Mouse (Mus musculus): ENCODE results near the gene Nyap1.
"Not testable (repeated sequence)": the region's sequence is repeated elsewhere in the genome, so short reads cannot be mapped to it uniquely, and the experiment has no call there.

Nyap1 gene

DNA sequence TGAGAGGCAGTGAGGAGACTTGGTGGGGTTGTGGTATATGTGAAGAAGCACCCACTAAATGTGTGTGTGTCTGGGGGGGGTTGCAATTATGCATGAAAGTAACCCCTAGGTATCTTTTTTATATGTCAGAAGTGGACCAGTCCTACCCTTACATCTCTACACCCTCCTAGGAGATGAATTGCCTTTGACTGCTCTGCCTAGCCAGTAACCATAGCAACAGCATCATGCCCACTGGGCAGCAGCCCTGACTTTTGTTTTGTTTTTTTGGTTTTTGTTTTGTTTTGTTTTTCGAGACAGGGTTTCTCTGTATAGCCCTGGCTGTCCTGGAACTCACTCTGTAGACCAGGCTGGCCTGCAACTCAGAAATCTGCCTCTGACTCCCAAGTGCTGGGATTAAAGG is 27.1 kb upstream of the Nyap1 start:
- no peak for DNase-seq (ENCODE audit: low spot score in 2 of 2)

DNA sequence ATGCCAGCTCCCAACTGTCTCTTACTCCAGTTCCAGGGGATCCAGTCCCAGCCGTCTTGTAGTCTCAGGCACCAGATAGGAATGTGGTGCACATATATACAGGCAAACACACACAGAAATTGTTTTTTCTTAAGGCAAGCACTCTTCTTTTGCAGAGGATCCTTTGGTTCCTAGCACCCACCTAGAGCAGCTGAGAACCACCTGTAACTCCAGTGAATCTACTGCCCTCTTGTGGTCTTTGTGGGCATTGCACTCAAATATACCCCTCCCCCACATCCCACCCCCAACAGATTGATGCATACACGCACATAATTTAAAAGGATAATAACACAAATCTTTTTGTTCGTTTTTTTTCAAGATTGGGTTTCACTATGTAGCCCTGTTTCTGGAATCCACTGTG is 24.9 kb upstream of the Nyap1 start:
- no peak for DNase-seq (ENCODE audit: low spot score in 2 of 2)

DNA sequence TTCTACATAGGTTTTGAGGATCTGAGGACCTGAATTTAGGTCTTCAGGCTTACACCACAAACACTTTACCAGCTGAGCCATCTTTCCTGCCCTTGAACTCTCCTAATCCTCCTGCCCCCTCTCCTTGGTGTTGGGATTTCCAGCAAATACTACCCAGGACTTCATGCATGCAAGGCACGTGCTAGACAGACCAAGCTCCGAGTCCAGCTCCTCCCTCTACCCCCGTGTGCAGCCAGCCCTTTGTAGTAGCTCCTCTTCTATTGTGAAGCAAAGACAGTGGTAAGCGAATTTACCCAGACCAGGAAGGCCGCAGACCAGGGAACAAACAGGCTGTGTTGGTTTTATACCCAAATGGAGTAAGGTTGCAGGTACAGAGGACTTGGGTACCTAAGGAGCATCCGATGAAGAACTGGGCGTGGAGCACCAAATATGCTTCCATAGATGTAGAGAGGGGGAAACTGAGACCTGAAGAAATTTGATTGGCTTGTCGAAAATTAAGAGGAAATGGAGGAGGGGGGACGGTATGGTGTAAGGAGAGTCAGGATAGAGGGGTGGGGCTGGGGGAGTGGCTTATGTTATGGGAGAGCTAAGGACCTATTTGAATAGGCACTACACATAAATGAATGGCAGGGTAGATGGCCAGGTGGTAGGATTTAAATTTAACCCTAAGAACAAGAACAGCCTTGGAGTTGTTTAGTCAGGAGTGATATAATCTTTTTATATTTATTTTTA is 23.4 kb upstream of the Nyap1 start:
- no peak for DNase-seq (ENCODE audit: low spot score in 2 of 2)

DNA sequence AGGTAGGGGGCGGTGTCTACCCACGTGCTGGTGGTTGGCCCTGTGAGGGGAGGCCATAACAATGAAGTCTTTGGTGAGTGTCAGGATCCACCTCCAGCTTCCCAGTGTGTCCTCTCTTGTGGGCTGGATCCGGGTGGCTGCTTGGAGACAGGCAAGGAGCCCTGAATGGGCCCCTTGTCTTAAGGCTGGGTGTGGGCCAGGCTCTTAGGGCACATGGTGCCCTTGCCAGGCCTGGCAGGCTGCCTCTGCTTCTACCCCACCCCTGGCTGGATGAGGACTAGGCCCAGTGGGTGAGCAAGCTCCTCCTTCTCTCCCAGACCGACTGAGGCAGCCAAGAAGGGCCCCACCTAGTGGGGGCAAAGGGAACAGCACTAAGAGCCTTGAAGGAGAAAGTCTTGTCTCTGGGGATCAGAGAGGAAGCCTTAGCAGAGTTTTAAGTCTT is 18.6 kb upstream of the Nyap1 start:
- DNase-seq (ENCODE audit: low spot score in 2 of 2), result peak; percentile 78 to 86

DNA sequence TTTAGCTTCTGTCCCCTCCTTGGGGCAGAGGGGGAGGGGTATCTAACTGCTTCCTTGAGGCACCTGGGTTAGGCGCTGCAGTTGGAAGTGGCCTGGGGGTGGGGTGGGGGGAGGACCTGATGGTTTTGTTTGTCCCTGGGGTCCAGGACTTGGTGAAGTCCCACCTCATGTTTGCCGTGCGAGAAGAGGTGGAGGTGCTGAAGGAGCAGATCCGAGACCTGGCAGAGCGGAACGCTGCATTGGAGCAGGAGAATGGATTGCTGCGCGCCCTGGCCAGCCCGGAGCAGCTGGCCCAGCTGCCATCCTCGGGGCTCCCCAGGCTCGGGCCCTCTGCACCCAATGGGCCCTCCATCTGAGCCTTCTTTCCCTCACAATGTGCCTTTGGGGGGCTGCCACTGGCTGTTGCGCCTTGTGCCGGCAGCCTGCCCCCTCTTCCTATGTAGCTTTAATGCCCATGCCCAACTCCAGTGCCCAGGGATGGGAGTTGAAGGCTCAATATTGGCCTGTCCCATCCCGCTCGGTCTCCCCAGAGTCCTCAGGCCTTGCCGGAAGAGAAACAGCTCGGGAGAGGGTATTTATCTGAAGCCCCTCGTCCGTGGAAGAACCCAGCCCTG is 17.6 kb upstream of the Nyap1 start:
- DNase-seq (ENCODE audit: low spot score in 2 of 2), result no peak

DNA sequence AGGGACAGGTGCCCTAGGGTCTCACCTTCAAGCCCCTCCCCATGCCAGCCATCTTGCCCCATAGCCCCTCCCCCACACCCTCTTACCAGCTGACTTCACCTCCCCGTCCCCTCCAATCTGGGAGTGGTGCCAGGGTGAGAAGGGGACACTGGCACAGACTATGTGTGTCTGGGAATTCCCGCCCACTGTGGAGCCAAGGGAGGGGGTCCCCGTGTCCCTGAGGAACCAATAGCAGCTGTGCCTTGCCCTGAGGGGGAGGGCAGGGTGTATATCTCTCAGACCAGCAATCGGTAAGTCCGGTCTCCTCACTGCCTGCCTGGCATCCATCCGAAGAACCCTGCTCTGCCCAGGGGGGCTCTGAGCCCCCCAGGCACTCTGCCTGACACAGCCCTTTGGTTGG is 16.5 kb upstream of the Nyap1 start:
- DNase-seq (ENCODE audit: low spot score in 2 of 2), result peak; percentile 72 to 77

DNA sequence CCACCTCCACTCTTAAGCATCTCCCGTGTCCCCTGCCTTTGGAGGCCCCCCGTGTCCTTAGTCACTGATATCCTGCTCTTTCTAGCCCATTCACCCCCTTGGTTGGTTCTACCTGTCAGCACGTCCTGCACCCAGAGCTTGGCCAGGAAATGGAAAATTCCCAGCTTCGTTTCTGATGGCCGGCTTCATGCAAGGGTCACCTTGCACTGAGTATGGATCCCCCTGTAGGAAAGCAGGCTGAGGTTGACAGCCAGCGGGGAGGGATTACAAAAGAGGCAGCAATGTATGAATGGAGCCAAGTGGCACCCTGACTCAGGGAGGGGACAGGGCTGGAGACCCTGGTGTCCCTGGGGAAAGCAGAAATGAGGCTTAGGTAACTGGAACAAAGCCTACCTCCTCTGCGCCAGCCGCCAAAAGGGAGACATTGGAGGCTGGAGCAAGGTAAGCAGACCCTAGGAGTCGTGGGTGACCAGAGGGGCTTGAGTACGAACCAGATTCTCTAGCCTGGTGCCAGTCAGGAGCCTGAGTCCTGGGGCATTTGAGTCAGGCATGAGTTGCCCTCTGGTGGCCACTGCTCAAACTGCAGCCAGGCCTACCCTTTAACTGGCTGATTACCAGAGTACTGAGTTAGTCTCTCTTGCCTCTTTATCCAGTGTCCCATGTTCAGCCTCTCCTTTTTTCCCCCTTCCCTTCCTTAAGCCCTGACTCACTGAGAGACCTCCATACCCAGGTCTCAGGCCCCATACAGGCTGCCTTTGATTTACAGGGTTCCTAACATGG is 15.7 kb upstream of the Nyap1 start:
- DNase-seq (ENCODE audit: low spot score in 2 of 2), result peak; percentile 88 to 93

DNA sequence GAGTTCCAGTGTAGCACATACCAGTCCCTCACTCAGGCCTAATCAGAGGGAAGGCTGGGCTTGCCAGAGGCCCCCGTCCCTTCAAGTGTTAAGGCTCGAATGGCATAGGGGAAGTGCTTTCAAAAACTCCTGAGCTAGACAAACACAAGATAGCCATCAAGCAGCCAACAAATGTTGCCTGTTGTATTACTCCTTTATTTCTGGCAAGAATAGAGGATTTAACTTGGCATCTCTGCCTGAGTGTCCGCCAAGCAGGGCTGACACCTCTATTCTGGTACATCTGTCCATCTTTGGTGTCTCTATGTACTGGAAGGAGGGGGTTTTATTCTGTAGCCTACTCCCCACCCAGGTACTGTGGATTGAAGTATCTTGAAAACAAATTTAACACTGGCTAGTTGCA is 14.7 kb upstream of the Nyap1 start:
- DNase-seq (ENCODE audit: low spot score in 2 of 2), result no peak

DNA sequence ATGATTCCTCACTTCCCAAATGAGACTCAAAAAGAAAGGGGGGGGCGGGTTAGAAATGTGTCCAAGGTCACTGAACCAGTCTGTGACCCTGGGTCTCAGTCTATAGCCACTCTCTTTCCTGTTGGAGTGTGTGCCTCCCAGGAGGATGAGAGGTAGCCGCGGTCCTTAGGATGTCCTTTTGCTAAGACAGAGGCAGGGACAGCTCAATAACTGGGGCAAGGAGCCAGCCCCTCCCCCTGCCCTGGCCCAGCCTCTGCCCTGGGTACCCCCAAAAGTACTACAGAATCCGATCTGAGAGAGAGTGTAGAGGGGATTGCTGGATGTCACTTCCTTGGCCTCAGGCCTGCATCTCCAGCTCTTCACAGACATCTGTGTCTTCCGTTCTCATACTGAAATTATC is 14.0 kb upstream of the Nyap1 start:
- no peak for DNase-seq (ENCODE audit: low spot score in 2 of 2)

DNA sequence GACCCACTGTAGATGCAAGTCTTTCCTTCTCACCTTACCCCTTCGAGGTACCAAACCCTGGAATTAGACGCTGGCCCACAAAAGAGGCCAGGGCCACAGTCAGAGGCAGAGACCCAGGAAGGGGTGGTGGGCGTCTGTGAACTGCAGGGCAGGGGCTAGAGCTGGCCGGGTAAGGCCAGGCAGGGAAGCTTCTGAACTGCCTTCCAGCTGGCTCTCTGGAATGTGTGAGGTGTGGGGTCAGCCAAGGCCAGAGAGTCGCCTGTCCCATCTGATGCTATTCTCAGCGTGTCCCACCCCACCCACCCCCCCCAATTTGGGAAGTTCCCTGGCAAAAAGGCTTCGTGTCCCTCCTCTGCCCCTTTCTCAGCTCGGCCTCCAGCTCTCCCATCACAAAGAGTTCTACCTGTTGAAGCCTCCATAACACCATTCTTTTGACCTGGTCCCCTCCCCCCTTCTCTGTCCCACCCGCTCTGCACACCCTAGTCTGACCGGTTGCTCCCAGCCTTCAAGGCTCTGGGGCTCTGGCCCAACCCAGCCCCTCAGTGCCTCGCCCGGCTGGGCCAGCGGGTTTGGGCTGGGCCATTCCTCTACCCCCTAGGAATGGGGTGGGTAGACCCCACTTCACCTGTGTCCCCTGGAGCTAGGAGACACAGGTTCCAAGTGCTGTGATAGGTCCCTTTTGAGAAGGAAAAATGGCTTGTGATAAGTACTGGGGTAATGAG is 11.9 kb upstream of the Nyap1 start:
- no peak for DNase-seq (ENCODE audit: low spot score in 2 of 2)

DNA sequence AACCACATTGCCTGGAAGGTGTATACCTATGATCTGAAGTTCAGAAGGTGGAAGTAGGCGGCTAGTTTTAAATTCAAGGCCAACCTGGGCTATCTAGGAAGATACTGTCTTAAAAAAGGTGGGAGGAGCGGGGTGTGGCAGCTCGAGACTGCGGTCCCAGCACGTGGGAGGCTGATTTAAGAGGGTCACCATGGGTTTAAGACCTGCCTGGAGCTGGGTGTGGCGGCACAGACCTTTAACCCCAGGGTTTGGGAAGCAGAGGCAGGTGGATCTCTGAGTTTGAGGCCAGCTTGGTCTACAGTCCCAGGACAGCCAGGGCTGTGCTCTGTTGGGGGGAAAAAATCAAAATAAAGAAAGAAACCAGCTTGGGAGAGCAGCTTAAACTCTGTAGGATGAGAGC is 10.6 kb upstream of the Nyap1 start:
- DNase-seq (ENCODE audit: low spot score in 2 of 2), result no peak

DNA sequence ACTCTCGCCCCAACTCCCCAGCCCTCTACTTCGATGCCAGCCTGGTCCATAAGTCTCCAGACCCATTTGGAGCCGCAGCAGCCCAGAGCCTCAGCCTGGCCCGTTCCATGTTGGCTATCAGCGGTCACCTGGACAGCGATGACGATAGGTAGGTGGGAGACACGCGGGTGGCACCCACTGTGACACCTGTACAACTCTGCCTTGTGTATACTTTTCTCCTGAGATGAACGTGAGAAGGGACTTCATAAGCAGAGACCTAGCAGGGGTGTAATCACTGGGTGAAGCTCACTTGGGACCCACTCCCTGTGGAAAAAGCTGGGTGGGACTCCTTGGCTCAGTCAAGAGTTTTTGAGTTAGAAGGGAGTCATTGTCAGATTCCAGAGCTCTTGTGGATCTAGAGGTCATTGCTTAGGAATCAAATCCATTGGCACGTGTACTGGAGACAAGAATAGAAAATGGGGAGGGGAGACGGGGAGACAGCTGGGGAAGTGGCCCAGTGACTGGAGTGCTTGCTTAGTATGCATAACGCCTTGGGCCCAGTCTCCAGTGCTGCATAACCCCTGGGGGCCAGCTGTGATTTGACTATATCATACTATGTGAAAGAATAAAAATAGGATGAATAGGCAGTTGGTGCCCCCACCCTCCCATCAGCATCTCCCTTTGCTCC is 9.9 kb upstream of the Nyap1 start:
- no peak for DNase-seq (ENCODE audit: low spot score in 2 of 2)

DNA sequence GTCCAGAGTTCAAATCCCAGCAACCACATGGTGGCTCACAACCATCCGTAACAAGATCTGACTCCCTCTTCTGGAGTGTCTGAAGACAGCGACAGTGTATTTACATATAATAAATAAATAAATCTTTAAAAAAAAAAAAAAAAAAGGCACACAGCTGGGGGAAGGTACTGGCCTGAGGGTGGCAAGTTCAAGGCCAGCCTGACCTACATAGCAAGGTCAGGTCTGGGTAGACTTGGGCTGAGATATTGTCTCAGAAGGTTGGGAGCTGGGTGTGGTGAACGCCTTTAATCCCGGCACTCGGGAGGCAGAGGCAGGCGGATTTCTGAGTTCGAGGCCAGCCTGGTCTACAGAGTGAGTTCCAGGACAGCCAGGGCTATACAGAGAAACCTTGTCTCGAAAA is 8.8 kb upstream of the Nyap1 start:
- not testable (repeated sequence) for DNase-seq (ENCODE audit: low spot score in 2 of 2)

DNA sequence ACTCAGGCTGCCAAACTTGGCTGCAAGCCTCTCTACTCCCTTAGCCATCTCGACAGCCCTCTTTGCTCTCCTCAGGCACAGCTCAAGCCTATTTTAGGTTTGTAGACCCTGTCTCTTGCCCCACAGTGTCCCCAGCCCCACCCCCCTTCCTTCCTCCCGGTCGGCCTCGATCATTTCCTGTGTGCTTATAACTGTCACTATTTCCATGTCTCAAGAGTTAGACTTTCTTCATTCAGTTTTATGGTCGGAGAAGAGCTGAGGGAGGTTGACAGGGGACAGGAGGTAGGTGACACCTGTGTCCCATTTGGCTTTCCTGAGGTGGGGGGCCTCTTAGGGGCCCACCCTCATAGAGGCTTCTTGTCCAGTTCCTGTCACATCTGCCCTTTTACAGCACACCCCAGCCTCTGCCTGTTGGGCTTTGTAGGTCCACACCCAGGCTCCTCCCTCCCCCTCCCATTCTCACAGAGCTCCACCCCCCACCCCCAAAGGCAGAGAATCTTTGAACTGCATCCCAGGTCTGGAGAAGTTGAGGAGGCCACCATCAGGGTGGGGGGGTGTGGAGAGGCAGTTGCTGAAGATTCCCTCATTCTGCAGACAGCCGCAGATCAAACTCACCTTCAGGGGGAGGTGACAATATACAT is 7.9 kb upstream of the Nyap1 start:
- no peak for DNase-seq (ENCODE audit: low spot score in 2 of 2)

DNA sequence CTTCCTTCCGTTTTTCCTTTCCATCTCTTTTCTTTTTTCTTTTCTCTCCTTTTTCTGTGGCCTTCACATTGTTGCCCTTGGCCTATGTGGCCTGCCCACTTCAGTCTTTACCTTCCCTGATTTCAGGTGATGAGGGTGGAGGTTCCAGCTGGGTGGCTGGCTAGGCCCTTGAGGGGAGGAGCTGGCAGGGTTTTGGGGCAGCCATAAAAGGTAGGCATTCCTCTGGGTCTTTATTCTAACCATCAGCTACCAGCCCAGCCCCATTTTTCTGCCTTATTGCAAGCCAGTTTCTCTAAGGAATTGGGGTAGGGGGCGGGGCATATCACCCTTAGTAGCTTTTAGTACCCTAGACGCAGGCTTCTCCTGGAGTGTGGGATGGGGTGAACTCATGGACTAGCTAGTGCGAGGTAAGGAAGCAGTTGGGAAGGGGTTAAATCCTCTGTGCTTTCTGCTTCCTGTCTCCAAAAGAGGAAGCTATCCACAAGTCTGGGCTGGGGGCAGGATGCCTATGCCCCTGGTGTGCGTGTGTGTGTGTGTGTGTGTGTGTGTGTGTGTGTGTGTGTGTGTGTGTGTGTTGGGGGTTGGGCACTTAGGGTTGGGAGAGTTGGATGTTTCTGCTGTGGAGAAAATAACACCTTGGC is 6.8 kb upstream of the Nyap1 start:
- no peak for DNase-seq (ENCODE audit: low spot score in 2 of 2)

DNA sequence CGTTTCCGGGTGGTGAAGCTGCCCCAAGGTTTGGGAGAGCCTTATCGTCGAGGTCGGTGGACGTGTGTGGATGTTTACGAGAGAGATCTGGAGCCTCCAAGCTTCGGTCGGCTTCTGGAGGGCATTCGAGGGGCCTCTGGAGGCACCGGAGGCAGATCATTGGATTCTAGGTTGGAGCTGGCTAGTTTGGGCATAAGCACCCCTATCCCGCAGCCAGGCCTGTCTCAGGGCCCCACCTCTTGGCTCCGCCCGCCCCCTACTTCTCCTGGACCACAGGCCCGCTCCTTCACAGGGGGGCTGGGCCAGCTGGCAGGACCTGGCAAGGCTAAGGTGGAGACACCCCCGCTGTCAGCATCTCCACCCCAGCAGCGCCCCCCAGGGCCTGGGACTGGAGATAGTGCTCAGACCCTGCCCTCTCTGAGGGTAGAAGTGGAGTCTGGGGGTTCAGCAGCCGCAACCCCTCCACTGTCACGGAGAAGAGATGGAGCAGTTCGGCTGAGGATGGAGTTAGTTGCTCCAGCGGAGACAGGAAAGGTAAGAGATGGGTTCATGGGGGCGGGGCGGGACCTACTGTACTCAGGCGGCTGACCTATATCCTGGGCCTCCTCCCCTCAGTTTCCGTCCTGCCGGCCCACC is 6.0 kb upstream of the Nyap1 start:
- DNase-seq (ENCODE audit: low spot score in 2 of 2), result no peak

DNA sequence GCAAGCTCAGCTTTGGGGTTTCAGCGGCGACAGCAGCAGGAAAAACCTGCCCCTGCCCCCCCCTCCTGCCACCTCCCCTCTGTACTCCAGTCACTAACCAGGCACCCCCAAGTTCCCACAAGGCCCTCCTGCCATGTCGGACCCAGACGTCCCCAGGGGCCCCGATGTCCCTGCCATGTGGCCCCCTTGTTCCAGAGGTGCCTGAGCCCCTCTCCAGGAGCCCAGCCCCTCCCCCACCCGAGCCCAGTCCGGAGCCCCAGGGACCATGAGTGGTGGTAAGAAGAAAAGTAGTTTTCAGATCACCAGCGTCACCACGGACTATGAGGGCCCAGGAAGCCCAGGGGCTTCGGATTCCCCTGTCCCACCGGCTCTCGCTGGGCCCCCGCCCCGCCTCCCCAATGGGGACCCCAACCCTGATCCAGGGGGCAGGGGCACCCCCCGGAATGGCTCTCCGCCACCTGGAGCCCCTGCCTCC is 5.5 kb upstream of the Nyap1 start:
- no peak for DNase-seq (ENCODE audit: low spot score in 2 of 2)

DNA sequence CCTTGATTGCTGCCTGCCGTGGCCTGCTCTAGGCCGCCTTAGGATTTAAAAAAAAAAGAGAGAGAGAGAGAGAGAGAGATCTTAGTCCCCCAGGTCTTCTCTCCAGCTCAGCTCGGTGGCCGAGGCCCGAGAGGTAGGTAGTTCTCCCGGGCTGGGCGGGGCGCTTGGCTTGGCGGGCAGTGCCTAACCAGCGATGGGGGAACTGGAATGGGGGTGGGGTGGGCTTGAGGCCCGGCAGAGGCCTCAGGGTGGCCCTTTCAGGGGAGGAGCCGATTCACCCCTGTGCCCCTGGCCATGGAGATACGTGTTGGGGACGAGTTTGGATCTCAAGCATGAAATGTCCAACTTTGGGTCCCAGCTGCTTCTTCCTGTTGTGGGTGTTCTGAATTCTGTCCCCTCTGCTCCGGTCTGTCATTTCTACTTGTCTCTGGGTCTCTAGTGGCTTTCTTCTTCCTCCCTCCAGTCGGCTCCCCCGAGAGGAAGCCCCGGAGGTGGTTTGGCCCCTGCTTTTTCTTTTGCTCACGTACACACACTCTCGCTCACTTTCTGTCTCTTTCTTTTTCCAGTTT is 5.0 kb upstream of the Nyap1 start:
- no peak for DNase-seq (ENCODE audit: low spot score in 2 of 2)

Measured in frontal cortex, postnatal 36 days (tissue).